Mouse (Mus musculus) heart, postnatal 0 days (tissue): ENCODE results near the gene Ttc21a.

Experiments used
- CTCF ChIP-seq: IDR thresholded peaks from 2 replicates; pipeline ENCODE4 v1.5.1; 2016; ENCODE audit warnings: antibody characterized with exemption, control low read depth, low read depth
- EP300 ChIP-seq: IDR thresholded peaks from 2 replicates; pipeline ENCODE4 v1.6.1; 2016; ENCODE audit warnings: antibody characterized with exemption, low read depth

DNA sequence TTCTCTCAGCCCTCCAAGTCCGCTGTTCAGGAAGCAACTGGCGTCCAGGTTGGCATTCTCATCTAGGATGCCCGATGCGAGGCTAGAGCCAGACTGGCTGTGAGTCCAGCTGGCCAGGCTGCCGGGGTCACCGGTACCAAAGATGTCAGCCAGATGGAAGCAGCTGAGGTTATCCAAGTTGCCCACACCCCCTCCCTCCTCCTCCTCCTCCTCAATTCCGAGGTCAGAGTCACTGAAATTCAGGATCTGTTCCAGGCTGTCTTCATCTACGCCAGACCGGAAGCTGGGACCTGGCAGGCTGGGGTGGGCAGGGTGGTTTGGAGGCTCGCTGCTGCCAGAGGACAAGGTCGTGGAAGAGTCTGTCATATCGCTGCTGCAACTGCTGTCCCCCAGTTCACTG lies 35.2 kb downstream of the Ttc21a start:
- no peak for TF ChIP-seq CTCF
- TF ChIP-seq EP300 = no peak
